Mouse (Mus musculus): Measurements from ENCODE around the gene Ttc22. TPM values are rescaled to one million over a fixed set of nuclear protein-coding genes. Genes with fewer than 3 reads are reported as not detected.

The Ttc22 gene
- total RNA-seq, 2 experiments from 2014 or later, result 0.09 to 0.10 TPM

DNA sequence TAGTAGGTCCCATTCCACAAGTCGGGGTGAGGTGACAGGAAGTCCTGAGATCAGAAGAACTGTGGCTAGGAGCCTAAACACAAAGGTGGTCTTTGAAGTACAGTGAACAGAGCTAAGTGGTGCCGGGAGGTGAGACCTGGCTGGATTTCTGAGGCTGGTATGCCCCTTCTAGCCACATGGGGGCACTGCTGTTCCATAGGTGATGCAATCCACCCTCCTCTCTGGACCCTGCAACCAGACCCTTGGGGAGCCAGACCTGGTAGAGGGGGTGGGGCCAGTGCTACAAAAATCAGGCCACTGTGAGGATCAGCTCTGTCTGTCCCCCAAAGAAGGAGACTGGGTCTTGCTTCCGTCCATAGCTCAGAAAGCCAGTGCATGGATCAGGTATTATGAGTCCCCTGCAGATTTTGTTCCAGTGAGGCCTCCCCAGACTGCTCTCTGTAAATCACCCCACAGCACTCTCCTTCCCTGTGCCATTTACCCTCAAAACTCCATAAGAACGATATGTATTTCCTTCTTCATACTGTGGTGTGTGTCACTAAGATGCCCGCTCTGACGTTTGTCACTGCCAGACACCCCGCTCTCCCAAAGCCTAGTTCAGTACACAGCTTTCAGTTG lies 7.9 kb upstream of the Ttc22 start:
- intact Hi-C loops (cut with DNase I; ENCODE audit: low total_unique reads), result loop anchor here (5.0 to 10.0 kb wide), 2 partner anchors 93 to 541 kb away; no protein-coding TSS in a partner anchor
- peak; percentile 56 for DNase-seq

DNA sequence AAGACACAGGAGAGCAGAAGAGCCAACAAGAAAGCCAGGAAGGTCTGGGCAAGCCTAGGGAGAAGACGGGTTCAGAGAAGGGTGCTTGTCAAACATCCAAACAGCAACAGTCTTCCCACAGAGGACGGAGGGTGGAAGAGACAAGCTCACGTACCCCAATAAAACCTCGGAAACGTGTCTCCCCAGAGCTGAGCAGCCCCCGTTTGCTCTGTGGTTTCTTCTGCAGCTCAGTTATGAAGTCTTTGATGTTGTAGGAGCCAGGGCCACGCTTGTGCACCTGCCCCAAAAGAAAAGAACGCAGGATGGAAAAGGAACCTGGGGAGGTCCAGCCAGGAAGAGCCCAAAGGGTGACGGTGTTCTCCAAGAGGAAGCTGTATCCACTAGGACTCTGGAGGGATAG lies 7.4 kb upstream of the Ttc22 start:
- no peak for DNase-seq

DNA sequence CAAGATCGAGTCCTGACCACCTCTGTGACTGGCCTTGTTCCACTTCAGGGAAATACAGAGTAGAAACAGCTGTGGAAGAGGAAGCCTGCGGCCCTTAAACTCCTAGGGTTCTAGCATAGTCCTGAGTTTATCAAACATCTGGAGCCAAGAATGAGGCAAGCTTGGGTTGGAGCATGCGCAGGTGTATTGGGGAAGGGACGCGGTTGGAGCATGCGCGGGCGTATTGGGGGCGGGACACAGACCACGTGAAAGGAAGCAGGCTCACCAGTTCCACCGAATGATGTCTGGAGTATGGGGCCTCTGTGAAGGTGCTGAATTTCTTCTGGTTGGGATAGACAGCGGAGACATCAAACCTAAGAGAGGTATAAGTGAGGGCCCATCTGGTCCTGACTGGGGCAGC lies 6.6 kb upstream of the Ttc22 start:
- intact Hi-C loops (cut with DNase I; ENCODE audit: low total_unique reads), result loop anchor here (10.0 kb wide), 1 partner anchor 539 kb away; no protein-coding TSS in a partner anchor
- no peak for DNase-seq

More for the DNA sequence above, 7.4 kb upstream of the Ttc22 start:
- intact Hi-C loops (cut with DNase I; ENCODE audit: low total_unique reads), result loop anchor here (5.0 to 10.0 kb wide), 2 partner anchors 92 to 540 kb away; no protein-coding TSS in a partner anchor

DNA sequence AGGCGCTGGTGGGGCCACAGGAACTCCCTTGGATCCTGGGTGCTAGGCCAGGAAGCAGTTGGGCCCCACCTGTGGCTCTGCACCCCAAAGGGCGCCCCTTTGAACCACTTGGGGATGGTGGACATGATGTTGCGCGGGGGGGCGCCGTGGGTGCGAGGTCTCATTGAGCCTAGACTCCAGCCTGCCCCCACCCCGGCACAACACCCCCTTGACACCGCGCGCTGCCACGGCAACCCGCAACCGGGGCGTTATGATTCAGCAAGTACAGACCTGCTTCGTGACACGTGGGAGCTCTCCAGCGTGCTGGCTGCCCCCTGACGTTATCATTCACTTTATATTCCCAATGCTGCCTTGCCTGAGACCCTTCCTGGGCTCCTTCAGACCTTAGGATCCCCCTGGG lies 5.2 kb upstream of the Ttc22 start, which contains the start of gene Lexm:
Lexm (minus strand) TSS at position 186 of the 400 bp plus-strand sequence.
- intact Hi-C loops (cut with DNase I; ENCODE audit: low total_unique reads), result loop anchor here (10.0 kb wide), 1 partner anchor 538 kb away; no protein-coding TSS in a partner anchor
- DNase-seq, result no peak

DNA sequence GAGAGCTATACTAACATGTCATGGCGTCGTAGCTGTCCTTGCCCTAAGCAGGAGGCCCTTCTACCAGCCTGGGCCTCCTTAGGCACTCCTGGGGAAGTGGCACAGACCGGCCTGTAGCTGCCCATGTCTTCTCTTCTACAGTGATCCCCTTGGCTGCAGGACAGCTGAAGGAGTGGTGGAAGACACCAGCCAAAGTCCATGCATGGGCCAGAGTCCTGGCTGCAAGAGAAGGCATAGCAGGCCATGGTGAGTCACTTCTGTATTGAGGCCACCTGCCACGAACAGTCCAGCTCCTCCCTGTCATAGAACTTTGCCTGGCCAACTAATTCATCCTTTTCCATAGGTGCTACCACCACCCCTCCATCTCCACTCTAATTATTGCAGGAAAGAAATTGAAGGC lies 3.3 kb upstream of the Ttc22 start:
- no peak for DNase-seq
- intact Hi-C loops (cut with DNase I; ENCODE audit: low total_unique reads), result loop anchor here (10.0 kb wide), 1 partner anchor 536 kb away; no protein-coding TSS in a partner anchor

DNA sequence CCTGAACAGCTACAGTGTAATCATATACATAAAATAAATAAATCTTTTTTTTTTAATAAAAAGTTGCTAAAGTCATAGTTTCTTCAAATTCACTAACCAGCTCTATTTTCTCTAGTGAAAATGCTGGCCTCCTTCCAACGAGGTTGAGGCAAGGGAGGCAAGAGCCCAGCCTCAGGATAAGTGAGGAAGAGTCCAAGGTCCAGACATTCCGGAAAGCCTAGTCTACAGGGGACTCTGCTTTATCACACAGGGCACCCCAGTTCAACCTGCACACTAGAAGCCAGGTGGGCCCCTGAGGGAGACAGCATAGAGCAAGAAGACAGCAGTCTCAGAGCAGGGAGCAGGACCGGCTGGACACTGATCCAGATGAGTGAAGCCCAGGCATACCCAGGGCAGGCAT lies 804 bp upstream of the Ttc22 start:
- DNase-seq, result no peak
- intact Hi-C loops (cut with DNase I; ENCODE audit: low total_unique reads), result no loop called here

DNA sequence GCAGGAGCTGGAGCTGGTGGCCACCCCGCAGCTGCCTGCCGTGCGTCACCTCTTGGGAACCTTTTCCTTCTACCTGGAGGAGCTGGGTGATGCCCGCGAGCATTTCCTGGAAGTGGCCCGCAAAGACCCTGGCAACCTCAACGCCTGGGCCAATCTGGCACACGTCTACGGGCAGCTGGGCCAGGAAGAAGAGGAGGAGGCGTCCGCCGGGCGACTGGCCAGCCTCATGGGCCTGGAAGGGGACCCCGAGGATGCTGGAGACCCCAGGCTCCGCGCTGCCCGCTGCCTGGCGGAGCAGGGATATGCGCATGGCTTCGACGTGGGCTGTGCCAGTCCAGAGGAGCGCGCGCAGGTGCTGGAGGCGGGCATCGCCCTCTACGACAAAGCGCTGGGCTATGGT lies 480 bp downstream of the Ttc22 start:
- intact Hi-C loops (cut with DNase I; ENCODE audit: low total_unique reads), result no loop called here
- no peak for DNase-seq

DNA sequence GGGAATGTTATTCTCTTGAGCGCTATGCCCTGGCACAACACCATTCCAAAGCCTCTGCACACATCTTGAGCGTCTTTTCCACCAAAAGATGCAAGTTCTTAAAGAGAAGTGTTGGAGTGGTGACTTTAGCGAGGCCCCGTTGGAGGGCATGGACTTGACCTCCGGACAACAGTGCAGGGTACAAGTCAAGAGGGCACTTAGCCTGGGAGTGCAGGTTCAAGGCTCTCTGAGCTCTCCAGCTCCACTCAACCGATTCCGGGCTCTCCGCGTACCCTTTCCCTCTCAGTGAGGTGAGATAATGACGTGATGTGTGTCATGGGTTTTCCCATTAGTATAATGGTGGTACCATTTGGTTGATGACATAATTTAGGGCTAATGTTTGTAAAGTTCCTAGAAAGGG lies 2.0 kb downstream of the Ttc22 start:
- intact Hi-C loops (cut with DNase I; ENCODE audit: low total_unique reads), result no loop called here
- DNase-seq, result no peak

DNA sequence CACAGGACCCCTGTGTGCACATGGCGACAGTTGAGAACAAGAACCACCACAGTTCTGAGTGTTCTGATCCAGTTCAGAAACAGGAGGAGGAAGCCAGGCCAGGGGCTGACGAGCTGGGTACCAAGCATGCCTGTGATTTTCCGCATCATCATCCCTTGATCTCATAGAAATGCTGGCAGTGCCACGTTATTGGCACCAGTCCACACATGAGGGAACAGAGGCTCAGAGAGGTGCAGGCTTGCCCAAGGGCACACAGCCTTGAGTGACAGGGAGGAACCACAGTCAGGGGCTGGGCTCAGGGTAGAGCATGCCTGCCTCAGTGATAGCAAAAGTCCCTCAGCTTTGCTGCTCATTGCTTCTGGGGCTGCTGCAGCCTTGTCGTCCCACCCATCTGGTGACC lies 5.6 kb downstream of the Ttc22 start:
- DNase-seq, result no peak
- intact Hi-C loops (cut with DNase I; ENCODE audit: low total_unique reads), result loop anchor here (5.0 kb wide), 1 partner anchor 79 kb away; no protein-coding TSS in a partner anchor

DNA sequence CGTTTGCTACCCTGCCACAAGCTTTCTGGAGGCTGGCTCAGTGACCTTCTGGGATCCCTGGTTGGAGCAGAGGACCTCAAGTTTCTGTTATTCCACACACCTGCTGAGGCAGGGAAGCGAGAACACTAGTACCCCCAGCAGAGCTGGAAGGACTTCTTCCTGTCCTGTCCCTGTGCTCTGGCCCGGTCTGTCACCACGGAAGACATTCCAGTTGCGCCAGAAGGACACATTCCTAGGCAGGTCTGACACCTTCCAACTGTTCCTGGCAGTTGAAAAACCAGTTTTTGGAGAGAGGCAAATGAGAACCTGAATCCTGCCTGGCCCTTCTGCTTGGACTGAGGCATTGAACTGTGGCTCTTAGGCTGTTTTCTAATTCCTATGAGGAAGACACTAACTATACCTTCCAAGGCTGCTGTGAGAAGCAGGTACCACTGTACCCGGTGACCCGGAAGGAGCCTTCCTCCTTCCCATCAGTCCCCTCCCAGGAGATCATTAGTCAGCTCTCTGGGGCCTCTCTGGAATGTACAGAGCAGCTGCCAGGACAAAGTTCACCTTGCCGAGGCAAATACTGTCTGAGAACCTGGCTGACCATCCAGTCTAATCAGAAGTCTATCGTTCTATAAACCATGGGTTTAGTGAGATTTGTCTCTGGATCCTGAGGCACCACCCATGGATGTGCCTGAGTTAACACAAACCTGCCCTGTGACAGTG lies 6.6 kb downstream of the Ttc22 start:
- DNase-seq, result no peak
- intact Hi-C loops (cut with DNase I; ENCODE audit: low total_unique reads), result loop anchor here (5.0 kb wide), 1 partner anchor 78 kb away; no protein-coding TSS in a partner anchor

DNA sequence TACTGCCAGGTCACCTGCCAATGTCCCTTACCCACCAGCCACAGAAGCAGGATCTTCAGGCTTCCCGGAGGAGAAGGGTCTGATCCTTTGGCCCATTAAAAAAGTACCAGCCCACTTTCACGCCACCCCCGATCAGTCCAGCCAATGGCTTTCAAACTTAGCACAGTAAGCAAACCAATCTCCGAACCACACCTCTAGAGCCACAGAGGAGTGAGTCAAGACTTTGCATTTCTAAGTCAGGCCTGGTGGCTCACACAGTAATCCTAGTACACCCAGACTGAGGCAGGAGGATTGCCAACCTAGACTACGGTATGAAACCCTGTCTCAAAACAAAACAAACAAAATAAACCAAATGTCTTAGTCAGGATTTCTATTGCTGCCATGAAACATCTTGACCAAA lies 7.1 kb downstream of the Ttc22 start:
- DNase-seq, result no peak
- intact Hi-C loops (cut with DNase I; ENCODE audit: low total_unique reads), result loop anchor here (5.0 kb wide), 1 partner anchor 78 kb away; no protein-coding TSS in a partner anchor

DNA sequence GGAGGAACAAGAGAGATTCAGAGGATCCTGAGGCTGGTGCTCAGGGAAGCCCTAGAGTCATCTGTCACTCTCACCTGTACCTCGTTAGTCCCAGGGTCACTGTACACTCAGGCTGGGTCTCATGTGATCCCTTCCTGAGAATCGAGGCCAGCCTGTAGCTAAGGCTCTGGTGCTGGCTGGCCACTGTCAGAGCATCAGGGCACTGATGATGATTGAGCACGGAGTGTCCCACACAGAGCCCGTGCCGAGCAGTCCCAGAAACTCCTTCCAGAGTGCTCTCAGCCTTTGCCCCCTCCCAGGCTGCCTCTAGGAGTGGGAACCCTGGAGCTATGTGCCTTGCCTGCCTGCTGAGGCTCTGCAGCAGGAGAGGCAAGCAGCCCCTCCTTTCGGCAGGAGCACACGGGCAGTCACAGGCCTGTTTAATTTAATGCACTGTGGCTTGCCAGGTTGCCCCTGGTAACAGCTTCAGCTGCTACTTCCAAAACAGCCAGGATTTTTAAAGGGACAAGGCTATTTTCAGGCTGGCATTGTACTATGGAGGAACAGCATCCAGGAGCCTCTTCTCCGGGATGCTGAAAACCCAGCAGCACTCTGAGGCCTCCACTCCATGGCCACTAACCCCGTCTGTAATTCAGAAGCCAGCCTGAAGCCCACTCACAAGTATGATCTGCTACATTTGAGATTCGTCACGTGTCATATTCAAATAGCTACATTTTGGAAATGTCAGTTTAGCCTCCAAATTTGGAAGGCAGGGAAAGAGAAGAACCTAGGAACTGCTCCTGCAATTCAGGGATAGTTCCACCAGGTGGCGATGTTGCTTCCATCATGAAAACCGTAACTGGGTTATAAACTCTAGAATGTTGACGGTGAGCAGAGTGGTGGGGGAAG lies 8.3 kb downstream of the Ttc22 start:
- DNase-seq, result peak; percentile 49
- intact Hi-C loops (cut with DNase I; ENCODE audit: low total_unique reads), result loop anchor here (5.0 kb wide), 1 partner anchor 42 kb away; no protein-coding TSS in a partner anchor

DNA sequence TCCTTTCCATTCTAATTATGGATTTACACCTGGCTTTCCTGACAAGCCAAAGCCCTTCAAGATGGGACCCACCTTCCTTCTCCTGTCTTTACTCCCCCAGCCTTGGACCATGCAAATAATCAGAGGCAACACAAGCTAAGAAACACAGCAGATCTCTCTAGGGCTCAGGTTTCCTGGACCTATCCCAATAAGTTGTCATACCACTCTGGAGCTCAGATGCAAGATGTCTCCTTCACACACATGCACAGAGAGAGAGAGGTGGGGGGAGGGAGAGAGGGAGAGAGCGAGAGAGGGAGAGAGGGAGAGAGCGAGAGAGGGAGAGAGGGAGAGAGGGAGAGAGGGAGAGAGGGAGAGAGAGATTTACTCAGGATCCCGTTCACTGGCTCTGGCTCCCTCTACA lies 10.1 kb downstream of the Ttc22 start:
- intact Hi-C loops (cut with DNase I; ENCODE audit: low total_unique reads), result loop anchor here (5.0 kb wide), 1 partner anchor 40 kb away; no protein-coding TSS in a partner anchor
- no peak for DNase-seq

DNA sequence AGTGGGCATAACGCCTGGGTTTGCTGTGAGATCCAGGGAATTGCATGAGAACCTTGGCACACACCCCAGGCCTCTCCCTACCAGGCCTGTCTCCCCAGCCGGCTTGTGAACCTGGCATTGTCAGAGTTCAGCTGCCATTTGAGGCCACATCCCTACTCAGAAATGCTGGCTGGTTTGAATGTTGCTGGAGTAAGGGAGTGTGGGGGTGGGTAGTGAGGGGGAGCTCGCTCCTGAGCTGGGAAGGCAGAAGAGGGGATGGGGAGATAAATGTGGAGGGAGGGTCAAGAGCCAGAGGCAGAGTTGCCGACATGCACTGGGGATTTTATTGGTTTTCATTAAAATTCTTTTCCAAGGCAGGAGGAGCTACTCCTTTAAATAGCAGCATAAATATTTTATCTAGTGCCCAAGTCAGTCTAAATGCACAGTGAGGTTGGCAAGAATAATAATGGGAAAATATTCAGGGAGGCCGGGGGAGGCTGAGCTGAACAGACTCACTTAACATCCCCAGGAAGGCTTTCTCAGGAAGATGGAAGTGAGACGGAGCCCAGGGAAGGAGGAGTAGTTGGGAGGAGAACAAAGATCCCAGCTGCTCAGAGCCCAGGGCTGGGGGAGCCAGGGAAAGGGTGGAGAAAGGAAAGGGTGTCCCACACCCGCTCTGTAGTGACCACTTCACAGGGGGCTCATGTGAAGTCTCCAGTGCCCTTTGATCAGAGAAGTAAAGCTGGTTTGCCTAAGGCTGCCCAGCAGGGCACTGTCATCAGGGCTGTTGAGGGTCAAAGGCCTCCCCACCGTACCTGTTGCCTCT lies 11.3 kb downstream of the Ttc22 start:
- peak; percentile 34 for DNase-seq
- intact Hi-C loops (cut with DNase I; ENCODE audit: low total_unique reads), result loop anchor here (5.0 kb wide), 1 partner anchor 39 kb away; no protein-coding TSS in a partner anchor

DNA sequence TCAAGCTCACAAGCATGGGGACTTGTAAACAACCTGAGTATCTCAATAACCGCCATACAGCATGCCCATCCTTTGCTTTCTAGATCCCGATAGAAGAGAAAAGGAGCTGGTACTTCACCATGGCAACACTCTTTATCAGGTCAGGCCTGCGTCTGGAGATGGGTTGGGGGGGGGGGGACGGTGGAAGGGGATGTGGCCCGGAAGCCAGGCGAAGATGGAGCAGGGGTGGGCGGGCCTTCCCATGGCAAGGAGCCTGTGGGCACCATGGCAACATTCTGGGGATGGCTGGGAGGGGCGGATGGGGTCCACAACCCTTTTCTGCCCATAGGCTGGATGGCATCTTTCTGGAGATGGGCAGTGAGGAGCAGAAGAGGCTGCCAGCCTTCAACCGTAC lies 11.9 kb downstream of the Ttc22 start:
- no peak for DNase-seq
- intact Hi-C loops (cut with DNase I; ENCODE audit: low total_unique reads), result loop anchor here (5.0 kb wide), 1 partner anchor 38 kb away; no protein-coding TSS in a partner anchor

DNA sequence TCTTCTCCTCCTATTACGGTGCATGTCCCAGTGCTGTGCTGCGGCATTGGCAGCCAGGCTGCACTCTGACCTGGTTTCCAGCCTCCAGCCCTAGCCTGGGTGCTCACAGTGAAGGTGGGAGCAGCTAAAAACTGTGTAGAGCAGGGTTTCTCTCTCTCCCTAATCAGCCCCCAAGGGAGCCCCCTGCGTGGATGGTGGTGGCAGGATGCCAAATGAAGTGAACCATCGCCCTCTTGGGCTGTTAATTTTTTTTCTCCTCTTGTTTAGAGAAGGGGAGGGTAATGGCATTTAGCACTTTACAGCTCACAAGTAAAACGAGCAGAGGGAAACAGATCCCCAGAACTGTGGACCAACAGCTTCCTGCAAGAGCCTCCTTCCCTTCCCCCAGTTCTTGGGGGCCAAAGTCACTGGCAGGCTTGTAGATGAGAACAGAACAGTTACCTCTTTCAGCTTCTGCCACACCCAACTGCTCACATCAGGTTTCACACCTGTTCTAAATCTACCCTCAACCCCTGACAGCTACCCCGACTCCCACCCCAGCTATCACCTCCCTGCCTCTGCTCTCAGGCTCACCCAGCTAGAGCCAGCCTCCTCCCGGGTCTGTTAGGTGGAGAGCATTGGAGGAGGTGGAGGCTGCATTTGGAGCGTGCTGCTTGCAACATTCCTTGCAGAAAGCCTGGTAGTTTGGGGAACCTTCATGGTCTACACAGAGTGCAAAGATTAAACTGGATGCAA lies 21.4 kb downstream of the Ttc22 start:
- intact Hi-C loops (cut with DNase I; ENCODE audit: low total_unique reads), result no loop called here
- DNase-seq, result no peak

DNA sequence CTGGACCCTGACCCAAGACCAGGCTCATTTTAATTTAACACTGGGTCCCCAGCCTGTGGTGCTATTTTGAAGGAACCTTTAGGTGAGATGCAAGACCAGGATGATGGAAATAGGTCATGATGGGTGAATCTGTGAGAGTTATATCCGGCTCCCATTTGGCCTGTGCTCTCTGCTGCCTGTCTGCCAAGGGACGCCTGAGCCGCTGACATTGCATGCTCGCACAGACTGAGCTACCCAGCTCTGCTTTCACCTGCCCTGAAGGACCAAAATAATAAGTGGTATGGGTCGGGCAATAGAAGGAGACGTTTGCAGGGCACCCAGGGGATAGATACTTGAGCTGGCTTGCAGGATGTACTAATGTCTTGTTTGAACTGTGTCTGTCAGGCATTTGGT lies 22.0 kb downstream of the Ttc22 start:
- DNase-seq, result peak; percentile 33
- intact Hi-C loops (cut with DNase I; ENCODE audit: low total_unique reads), result no loop called here

DNA sequence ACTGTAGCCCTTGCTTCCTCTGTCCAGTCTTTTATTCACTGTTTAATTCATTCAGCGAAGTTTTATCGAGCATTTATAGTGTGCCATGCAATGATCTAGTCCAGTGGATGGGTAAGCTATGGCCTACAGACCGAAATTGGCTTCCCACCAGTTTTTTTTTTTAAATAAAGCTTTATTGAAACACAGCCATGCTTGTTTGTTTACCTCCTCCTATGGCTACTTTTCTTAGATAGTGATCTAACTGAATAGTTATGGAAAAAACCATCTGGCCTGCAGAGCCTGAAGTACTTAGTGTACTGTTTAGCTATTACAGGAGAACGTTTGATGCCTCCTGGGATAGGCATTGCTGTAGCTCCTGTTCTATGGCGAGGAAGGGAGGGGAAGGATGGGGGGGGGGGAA lies 23.6 kb downstream of the Ttc22 start:
- DNase-seq, result no peak
- intact Hi-C loops (cut with DNase I; ENCODE audit: low total_unique reads), result no loop called here

Measured in gastrocnemius, postnatal 14 days (tissue).